Mouse (Mus musculus): Measurements from ENCODE around the gene Ttc7b. TPM values are rescaled to one million over a fixed set of nuclear protein-coding genes. Genes with fewer than 3 reads are reported as not detected.

The Ttc7b gene
- polyA plus RNA-seq, 1 experiment from 2014 or later = 4.0 TPM

- Histone ChIP-seq H3K27ac (no peak overlapping the region), H3K4me3 (replicated peaks) (no peak overlapping the region), H3K27me3 (replicated peaks) (no peaks in the 10 kb centered on the region), H3K4me1 (replicated peaks) (0 out of 2 replicates have a peak, but pooled peaks cover 2% of the 10 kb centered on the region), H3K9me3 (no peaks in the 10 kb centered on the region), H3K4me2 (replicated peaks) (no peak overlapping the region), H3K36me3 (no peaks in the 10 kb centered on the region), H3K9ac (no peak overlapping the region)
- 0 out of 2 replicates have a peak, but pooled peaks have one; percentile 12 for ATAC-seq
- 73% methylated on average over 6 of the region's 6 CpGs for WGBS
These were observed 257.8 kb downstream of the Ttc7b start for GRCm38 (mm10) chr12:100262846-100263245.

GRCm38 (mm10) chr12:100261761-100262160 is 258.9 kb downstream of the Ttc7b start:
- no peaks in the 10 kb centered on the region for H3K27me3 ChIP-seq (replicated peaks)

GRCm38 (mm10) chr12:100260151-100260550 is 260.5 kb downstream of the Ttc7b start:
- Histone ChIP-seq H3K9me3 (no peaks in the 10 kb centered on the region), H3K27me3 (replicated peaks) (no peaks in the 10 kb centered on the region), H3K27ac (no peak overlapping the region), H3K4me1 (replicated peaks) (no peaks in the 10 kb centered on the region), H3K9ac (no peak overlapping the region), H3K4me2 (replicated peaks) (no peak overlapping the region), H3K4me3 (replicated peaks) (no peak overlapping the region), H3K36me3 (no peaks in the 10 kb centered on the region)
- ATAC-seq = no peak
- 74% methylated on average over 2 of the region's 2 CpGs for WGBS

More at GRCm38 (mm10) chr12:100261761-100262160, 258.9 kb downstream of the Ttc7b start:
- H3K4me2 ChIP-seq (replicated peaks) = no peak overlapping the region
- no peak overlapping the region for H3K27ac ChIP-seq
- 0 out of 2 replicates have a peak, but pooled peaks cover 2% of the 10 kb centered on the region for H3K4me1 ChIP-seq (replicated peaks)
- 79% methylated on average over 6 of the region's 6 CpGs for WGBS
- H3K9ac ChIP-seq = no peak overlapping the region
- no peak overlapping the region for H3K4me3 ChIP-seq (replicated peaks)
- ATAC-seq = no peak
- H3K9me3 ChIP-seq = no peaks in the 10 kb centered on the region
- H3K36me3 ChIP-seq = no peaks in the 10 kb centered on the region

- WGBS = 69% methylated on average over 3 of the region's 3 CpGs
- H3K9ac ChIP-seq = no peak overlapping the region
- no peak for ATAC-seq
These were observed 262.8 kb downstream of the Ttc7b start for GRCm38 (mm10) chr12:100257779-100258178.

GRCm38 (mm10) chr12:100255441-100255949 is 265.1 kb downstream of the Ttc7b start:
- Histone ChIP-seq H3K4me1 (replicated peaks) (no peaks in the 10 kb centered on the region), H3K9ac (no peak overlapping the region), H3K27me3 (replicated peaks) (no peaks in the 10 kb centered on the region), H3K9me3 (no peaks in the 10 kb centered on the region), H3K4me2 (replicated peaks) (no peak overlapping the region), H3K27ac (no peak overlapping the region), H3K4me3 (replicated peaks) (no peak overlapping the region), H3K36me3 (no peaks in the 10 kb centered on the region)
- 88% methylated on average over 2 of the region's 2 CpGs for WGBS
- ATAC-seq = no peak

More at GRCm38 (mm10) chr12:100257779-100258178, 262.8 kb downstream of the Ttc7b start:
- Histone ChIP-seq H3K9me3 (no peaks in the 10 kb centered on the region), H3K36me3 (no peaks in the 10 kb centered on the region), H3K27ac (no peak overlapping the region), H3K27me3 (replicated peaks) (no peaks in the 10 kb centered on the region), H3K4me2 (replicated peaks) (no peak overlapping the region), H3K4me1 (replicated peaks) (no peaks in the 10 kb centered on the region), H3K4me3 (replicated peaks) (no peak overlapping the region)

- H3K4me2 ChIP-seq (replicated peaks) = no peak overlapping the region
- ATAC-seq = no peak
- H3K4me3 ChIP-seq (replicated peaks) = no peak overlapping the region
- H3K9ac ChIP-seq = no peak overlapping the region
- H3K27ac ChIP-seq = no peak overlapping the region
- H3K27me3 ChIP-seq (replicated peaks) = no peaks in the 10 kb centered on the region
- 80% methylated on average over 4 of the region's 4 CpGs for WGBS
- no peaks in the 10 kb centered on the region for H3K36me3 ChIP-seq
- no peaks in the 10 kb centered on the region for H3K4me1 ChIP-seq (replicated peaks)
- no peaks in the 10 kb centered on the region for H3K9me3 ChIP-seq
These were observed 266.2 kb downstream of the Ttc7b start for GRCm38 (mm10) chr12:100254471-100254870.

Other genes with a start within 250 kb of the Ttc7b start
- gene Rps6ka5, start 206.2 kb upstream of the Ttc7b start, polyA plus RNA-seq (2015; fragmentation: Nextera tagmentation; extraction: Ambion mirVana) = 2.5 and 2.8 TPM in 2 replicates

Data from intestine, embryonic 15.5 days (tissue).